Mouse (Mus musculus): ENCODE data around the gene Hoxd9.
A peak's percentile ranks its signal among the peaks of the same experiment; 100 is the strongest.

Hoxd9 gene

DNA sequence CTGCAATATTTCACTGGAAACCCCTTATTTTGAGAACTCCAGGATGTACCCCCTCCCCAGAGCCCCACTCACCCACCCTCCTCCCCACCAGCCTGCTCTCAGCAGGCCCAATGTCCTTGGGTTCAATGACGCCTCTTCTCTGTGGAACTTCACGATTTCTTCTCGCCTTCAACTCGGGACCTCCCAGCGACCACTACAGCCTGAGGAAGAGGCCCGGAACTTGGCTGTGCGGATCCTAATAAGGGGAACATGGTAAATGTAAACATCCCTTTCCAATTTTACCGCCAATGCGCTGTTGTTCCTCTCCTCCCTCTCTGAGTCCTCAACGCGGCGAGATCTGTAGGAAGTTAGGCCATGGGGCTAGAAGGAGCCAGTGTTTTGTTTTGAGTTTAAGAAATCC, 13.4 kb upstream of the Hoxd9 start:
- no peak for DNase-seq

DNA sequence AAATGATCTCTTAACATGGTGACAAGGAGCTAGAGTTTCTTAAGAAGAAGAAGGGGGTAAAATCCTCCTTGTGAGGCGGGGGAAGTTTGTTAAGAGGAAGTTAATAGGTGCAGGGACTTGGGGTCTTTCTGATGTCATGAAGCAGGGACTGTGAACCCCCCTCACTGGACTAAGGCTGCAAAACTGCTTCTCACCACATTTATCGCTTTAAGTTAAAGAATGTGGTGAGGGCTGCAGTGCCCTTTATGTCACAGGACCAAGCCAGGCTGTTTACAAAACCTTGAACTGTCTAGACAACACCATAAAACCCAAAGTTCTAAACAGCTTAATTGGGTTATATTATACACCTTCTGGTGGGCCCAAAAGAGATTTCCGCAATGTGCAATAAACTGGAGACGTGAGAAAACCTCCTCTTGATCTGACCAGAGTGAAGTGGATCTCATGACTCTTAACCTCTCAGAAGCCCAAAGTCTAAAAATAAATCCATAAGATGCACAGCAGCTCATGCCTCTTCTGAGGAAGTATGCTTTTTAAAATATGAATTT, 12.4 kb upstream of the Hoxd9 start:
- no peak for DNase-seq

DNA sequence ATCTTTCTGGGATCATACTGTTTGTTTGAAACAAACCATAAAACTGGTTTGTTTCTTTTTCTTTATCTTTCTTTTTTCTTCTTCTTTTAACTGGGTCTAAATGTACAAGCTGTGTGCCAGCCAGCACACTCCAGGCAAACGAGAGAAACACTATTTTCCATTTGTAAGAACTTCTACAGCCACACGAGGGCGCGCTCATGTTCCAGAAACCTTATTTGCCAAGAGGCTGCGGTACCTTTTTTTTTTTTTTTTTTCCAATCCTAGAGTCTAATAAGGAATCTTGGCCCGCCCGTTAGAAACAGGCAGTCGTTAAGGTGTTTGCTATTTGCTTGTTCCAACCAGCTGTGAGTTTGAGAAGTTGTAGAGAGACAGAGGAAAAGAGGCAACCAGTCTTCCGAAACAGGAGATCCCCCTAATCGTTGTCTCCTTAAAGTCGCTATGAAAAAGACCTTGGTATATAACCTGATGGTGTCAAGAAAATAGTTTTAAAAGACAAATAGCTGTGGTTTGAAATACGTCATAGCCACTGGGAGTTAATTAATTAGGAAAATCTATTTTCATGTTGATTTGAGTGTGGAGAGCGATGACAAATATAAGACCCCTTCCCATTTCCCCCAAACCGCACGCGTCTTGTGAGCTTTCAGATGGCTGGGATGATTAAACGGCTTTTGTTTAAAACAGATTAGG, 11.1 kb upstream of the Hoxd9 start:
- peak; percentile 75 to 77 for DNase-seq

DNA sequence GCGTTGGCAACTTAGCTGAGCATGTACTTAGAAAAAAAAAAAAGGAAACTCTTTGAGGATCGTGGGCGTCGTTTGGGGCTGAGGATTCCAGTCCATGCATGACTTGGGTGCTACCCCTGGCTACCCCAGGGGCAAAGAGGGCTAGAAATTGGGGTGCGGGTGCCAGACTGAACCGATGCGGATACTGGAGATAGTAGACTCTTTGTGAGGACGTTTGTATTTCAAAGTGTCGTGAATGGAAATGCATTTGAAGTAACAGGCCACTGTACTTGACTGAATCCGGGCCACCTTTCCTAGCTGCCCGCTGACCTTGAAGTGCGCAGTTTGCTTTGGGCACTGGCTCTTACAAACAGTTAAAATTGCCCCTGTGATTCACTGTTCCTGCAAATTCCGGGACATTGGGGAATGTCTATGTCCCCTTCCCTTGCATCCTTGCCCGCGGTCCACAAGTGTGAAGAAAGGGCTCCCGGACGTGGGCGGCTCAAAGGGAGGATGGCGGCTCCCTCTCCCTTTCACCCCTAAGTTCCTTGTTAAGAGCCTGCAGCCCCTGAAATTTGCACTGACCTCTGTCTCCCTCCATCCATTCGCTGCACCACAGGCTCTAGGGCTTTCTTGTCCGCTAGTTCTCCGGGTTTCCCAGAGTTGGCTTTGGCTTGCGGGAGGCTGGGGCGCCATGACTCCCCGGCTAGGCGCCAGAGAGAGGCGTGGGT, 10.4 kb upstream of the Hoxd9 start:
- DNase-seq: no peak

DNA sequence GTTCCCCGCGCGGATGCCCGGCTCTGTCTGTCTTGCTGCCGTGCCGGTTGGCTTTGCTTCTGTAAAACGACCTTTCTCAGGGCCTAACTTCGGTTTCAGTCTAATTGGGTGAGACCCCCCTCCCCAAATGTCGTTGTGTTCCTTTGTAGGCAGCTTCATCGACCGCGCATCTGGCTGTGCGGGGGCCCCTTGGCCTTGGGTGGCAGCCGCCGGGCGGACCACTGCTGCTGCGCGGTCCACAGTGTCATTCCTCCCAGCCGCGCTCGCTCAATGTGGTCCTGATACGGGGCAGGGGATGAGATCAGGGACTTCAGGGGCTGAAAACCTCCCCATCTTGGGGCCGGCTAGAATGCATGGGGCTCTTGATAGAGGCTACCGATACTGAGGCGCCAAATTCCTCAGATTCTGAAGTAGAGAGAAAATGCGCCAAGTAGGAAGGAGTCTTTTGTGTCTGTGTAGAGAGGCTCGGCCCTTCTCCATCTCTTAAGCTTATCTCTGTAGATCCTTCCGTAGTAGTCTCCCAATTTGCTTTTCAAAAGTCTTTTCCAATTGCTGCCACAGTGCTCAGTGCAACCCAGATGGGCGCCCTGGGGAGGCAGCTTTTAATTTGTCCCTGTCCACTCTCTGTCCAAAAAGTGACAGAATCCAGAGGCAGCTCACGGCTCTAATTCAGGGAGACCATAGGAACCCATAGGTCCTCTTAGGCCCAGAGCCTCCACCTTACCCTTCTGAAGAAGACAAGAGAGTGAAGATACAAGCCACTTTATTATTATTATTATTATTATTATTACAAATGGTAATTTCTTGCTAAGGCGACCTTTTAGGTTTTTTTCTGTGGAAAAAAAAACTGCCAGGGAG, 9.6 kb upstream of the Hoxd9 start:
- DNase-seq: no peak

DNA sequence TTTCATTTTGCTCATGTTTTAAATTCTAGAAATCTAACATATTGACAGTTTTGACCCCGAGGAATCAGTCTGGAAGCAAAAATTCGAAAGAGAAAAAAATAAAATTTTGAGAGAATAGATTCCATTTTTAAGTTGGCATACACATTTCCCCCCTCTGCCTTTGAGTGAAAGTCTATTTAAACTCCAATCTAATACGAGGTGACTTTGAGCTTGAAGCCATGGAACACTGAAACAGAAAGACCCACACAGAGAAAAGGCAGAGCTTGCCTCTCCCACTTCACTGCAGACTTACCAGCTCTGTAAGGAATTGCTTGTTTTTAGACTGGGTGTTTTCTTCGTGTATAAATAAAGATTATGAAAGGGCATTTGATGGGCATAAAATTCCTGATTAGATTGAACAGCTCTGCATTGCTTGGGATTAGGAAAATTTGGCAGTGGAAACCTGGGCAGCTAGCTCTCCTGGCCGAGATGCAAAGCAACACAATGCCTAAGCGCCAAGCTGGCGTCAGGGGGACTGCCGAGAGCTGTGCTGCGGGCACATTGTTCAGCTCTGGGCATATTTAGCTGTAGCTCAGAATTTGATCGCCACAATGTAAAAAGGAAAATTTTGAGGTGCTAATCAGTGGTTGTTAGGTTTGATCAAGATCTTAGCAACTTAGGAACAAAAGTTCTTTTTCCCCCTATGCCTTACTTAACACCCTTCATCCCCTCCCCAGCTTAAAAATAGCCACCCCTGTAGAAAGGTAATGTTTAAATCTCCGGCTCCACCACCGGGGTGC, 8.5 kb upstream of the Hoxd9 start:
- DNase-seq: no peak

DNA sequence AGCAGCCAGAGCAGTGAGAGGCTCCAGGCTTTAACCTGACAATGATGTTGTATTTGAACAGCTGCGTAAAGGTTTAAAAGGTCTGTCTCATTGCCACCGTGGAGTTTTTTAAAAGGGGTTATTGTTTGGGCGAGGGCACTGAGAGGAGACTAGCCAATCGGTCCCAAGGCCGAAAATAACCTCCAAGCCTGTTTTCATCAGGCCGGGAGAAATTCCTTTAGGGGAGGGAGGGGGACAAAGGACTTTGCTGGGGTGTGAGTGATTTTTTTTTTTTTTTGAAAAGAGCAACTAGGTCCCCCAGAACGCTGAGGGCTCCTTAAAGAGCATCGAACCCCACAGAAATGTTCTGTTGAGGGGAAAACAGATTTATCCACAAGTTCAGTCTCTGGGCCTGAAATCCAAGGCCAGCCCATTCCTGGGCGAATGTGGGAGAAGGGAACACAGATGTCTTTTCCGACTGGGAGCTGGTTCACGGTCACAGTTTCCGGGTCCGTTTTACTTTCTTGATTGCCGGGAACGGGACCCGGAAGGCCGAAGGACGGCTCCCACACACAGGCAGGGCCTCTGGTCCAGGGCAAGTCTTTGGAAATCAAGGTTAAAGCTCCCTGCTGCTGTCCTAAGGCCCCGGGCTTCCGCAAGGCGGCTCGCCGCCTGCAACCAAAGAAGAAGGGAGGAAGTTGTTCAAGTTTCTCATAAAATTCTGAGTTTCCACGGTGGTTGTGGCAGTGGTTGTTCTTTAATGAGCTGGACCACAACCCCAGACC, 7.8 kb upstream of the Hoxd9 start:
- no peak for DNase-seq

DNA sequence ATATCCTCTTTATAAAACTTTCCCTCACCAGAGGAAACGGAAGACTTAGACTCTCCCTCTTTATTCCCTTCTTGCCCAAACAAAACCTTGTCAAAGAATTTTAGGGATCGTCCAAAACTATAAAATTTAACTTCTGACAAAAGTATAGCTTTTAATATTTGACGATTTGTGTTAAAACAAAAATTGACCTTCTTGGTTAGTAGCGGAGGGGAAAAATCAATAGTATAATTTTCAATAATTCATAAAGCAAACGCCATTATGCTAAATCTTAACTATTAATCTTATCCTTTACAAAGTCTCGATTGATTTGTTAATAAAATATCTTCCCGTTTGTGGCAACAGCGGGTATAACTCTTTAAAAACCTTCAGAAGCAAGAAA, 7.2 kb upstream of the Hoxd9 start:
- no peak for DNase-seq

DNA sequence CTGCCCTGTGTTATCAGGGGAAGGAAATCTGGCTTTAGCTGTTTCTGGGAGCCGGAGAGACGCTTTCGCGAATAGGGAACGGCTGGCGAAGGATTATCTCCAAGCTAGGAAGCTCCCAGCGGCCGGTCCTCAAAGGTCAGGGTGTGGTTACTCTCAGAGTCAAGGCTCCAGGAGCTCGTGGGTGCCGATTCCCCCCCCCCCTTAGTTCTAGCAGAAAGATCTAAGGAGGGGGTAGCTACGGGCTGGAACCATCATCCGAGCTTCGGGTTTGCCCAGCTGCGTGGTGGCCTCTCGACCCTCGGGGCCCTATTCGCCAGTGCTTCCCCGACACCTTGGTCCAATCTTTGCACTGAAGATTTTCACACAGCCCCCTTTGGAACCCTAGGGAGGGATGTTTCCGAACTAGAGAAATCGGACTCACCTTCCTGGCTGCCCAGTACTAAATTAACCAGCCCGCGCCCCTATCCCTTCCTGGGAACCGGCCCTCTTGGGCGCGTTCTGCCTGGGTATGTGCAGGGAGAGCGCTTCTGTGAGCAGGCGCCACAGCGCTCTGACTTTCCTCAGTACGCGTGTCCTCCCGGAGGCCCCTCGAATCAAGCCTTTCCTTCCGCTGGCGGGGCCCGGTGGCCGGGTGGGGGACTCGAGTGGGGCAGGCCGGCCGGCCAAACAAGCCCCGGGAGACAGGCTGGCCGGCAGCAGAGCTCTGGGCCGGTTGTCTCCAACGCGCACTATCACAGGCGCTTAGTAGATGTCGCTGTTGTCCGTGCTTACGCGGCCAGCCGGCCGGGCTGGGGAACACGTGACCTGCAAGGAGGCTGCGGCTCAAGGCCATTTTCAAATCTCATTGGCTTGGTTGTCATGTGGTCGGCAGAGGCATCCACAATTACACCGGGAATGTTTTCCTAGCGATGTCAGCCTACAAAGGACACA, 6.2 kb upstream of the Hoxd9 start, which contains the start of gene Hoxd10:
Hoxd10 (plus strand) TSS at position 903 of the 930 bp plus-strand sequence.
- DNase-seq: peak; percentile 53 to 59

DNA sequence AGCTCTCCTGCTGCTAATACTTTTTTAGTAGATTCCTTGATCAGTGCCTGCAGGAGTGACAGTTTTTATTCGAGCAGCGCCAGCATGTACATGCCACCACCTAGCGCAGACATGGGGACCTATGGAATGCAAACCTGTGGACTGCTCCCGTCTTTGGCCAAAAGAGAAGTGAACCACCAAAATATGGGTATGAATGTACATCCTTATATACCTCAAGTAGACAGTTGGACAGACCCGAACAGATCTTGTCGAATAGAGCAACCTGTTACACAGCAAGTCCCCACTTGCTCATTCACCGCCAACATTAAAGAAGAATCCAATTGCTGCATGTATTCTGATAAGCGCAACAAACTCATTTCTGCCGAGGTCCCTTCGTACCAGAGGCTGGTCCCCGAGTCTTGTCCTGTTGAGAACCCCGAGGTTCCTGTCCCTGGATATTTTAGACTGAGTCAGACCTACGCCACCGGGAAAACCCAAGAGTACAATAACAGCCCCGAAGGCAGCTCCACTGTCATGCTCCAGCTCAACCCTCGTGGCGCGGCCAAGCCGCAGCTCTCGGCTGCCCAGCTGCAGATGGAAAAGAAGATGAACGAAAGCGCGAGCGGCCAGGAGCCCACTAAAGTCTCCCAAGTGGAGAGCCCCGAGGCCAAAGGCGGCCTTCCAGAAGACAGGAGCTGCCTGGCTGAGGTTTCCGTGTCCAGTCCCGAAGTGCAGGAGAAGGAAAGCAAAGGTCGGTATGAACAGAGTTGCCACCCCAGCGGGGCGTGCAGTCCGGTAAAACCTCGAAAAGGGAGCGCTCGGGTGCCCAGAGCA, 5.3 kb upstream of the Hoxd9 start:
- DNase-seq: no peak

DNA sequence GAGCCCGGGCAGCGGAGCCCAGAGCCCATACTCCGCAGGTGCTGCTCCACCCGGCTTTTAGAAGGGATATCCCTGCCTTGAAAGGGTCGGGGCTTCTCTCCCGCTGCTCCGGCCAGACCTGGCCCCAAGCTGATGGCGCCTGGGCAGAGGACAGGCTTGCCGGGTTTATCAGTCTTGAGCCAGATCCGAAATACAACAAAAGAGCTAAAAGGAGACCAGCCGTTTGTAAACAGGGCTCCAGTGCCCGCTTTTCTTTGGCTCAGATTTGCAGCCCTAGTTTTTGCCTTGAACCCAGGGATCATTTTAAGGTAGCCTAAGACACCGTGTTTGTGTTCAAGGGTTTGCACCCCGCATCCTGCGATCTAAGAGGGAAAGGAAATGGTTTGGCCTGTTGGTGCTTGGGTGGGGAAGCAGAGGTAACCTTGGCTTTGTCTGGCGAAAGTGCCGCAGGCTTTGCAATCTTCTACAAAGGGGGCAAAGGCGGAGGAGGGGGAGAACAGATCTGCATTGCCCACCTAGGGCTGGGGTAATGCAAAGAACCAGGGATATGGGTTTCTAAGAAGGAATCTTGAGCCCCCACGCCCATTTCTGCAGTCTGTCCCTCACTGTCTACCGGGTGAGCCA, 4.6 kb upstream of the Hoxd9 start:
- no peak for DNase-seq

DNA sequence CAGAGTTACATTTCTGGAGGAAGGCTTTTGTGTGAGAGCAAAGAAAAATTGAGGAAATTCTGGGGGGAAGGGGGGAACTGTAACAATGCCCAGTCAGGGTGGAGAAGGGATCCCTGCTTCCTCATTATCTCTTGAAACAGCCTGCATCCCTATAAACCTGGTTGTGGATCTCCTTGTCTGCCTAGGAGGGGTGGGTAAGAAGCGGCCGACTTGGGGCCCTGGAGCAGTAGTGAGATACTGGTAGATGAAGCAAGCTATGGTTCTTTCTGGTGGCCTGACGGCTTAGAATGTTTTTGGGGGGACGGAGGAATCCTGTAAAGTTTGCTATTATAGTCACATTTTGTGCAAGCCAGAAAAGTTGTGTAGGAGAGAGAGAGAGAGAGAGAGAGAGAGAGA, 4.1 kb upstream of the Hoxd9 start:
- no peak for DNase-seq

DNA sequence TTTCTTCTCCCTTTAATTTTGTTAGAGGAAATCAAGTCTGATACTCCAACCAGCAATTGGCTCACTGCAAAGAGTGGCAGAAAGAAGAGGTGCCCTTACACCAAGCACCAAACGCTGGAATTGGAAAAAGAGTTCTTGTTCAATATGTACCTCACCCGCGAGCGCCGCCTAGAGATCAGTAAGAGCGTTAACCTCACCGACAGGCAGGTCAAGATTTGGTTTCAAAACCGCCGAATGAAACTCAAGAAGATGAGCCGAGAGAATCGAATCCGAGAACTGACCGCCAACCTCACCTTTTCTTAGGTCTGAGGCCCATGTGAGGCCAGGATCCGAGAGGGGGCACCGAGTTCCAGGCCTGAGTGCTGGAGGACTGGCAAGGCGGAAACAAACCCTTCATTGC, 3.5 kb upstream of the Hoxd9 start:
- no peak for DNase-seq

DNA sequence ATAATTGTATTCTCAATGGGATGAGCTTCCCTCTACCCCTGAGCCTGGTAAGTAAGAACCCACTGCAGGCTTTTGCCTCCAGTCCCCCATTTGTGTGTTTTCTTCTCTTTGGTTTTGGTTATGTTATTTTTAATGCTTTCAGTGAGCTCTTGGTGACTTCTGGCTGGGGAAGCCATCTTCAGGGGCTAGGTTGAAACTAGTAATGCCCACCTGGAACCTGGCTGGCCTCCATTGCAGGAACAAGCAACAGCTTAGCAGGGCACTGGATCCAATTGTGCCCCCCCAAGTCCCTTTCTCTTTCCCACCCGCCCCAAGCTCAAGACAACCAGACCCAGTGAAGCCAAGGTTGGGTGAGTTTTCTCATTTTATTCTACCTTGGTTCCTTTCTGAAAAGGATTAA, 2.1 kb upstream of the Hoxd9 start:
- DNase-seq: no peak

DNA sequence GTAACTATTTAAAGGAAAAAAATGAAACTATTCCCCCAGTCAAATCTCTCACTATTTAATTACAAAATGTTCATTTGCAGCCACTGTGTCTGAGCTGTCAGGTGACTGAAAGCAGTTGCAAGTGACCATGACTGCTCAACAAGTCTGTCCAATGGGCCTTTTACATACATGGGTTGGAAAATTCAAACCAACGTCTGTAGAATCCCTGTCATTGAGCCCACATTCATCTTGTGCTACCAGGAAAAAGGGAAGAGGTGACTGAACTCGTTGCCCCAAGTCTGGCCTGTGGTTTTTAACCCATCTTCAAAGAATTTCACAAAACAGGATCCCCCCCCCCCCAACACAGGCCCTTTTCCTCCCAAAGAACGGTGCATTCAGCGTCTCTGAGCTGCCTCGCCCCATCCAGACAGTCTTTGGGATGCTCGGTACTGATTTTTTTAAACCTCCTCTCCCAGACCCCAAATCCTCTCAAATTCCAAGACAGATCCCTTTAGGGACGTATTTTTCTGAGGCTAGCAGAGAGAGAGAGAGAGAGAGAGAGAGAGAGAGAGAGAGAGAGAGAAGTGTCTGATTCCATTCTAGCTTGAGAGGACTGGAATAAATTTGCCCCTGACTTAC, 1.6 kb upstream of the Hoxd9 start:
- DNase-seq: no peak

DNA sequence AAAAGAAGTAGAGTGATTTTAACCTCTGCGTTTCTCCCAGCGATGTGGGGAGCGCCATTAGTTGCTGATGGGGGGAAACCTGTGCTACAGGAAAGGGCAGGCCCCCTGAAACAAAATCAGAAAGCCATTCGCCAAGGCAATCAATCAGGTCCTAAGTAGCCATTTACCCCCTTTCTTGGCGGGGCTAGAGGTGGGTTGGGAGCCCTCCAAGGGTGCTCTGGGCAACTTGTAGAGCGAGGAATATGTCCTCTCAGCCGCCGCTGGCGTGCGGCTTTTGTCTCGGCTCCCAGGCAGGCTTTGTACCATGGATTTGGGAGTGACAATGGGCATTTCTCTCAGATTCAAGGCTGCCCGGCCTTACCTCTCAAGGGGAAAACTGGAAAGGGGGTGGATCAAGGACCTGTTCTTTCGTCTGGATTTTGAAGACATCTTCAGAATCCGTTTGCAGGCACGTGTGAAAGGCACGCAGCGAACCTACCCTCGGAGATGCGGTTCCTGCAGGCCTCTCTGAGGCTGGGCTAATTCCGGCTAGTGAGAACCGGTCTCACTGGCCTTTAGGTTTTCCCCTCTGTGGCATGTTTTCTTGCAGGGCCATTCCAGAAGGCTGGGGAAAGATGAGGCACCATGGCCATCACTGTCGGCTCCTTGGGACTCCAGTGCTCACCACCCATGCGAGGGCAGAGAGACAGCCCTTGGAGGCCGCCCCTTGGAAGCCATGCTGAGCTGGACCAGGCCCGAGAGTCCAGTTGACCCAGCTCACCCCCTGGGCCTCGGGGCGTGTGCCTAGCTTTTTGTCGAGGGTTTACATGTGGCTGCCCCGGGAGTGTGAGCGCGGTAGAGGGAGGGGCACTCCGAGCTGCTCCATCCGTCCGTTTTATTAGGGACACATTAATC, 838 bp upstream of the Hoxd9 start:
- no peak for DNase-seq

DNA sequence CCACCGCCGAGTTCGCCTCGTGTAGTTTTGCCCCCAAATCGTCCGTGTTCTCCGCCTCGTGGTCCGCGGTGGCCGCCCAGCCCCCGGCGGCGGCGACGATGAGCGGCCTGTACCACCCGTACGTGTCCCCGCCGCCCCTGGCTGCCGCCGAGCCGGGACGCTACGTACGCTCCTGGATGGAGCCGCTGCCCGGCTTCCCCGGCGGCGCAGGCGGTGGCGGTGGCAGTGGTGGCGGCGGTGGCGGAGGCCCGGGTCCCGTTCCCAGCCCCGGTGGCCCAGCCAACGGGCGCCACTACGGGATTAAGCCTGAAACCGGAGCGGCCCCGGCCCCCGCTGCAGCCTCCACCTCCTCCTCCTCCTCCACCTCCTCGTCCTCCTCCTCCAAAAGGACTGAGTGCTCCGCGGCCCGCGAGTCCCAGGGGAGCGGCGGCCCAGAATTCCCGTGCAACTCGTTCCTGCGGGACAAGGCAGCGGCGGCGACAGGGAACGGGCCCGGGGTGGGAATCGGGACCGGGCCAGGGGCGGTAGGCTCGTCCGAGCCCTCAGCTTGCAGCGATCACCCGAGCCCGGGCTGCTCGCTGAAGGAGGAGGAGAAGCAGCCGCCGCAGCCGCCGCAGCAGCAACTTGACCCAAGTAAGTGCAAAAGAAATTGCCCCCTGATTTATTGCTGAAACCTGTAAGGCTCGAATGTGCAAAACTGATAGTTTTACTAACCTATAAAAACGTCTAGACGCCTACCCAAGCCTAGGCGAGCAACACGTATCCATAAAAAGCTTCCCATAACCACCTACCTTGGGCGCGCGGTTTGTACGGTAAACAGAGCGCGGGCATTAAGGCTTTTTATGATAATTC, 900 bp downstream of the Hoxd9 start:
- DNase-seq: no peak
